Mouse (Mus musculus): Measurements from ENCODE around the gene Zfc3h1. TPM values are rescaled to one million over a fixed set of nuclear protein-coding genes. Genes with fewer than 3 reads are reported as not detected.

Gene Zfc3h1
- total and polyA plus RNA-seq, 3 experiments: 40.7 to 51.7 (median 48.7) TPM

DNA sequence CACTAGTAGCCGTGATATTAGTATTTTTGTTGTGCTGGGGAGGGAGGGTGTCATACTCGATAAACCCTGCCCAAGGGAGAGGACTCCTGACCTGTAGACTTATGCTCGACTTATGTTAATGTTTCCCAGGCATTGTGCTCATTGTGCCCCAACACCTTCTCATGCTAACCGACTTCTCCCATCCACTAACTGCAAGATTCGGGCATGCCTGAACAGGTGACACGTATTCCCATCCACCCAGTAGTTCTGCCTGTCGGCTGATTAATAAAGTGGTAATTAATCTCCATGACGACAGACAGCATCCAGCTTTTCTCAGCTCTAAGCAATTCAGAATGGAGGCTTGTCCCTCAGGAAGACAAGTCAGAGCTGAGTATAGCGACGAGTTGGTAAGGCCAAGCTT, 35.7 kb upstream of the Zfc3h1 start:
- DNase-seq (ENCODE audit: extremely low read depth): no peak
- no peak overlapping the region for H3K4me2 ChIP-seq (ENCODE audit: insufficient read depth, low read depth, poor library complexity, severe bottlenecking)
- H3K4me3 ChIP-seq (replicated peaks in 1 of 3; ENCODE audit: low read depth in 2 of 3, low read length in 2 of 3, poor library complexity in 1 of 3): no peak overlapping the region
- H3K9ac ChIP-seq (ENCODE audit: insufficient read depth, low read depth): no peak overlapping the region
- H3K79me2 ChIP-seq (replicated peaks; ENCODE audit: control insufficient read depth, extremely low read depth, insufficient read depth, poor library complexity, severe bottlenecking): no peaks in the 10 kb centered on the region
- in situ Hi-C loops (cut with MboI; ENCODE audit: low pct_ligation_motif_present, low pct_unique_long_range_greater_than_20kb, low sequenced_read_pairs) (no loop called here), dilution Hi-C loops (cut with MboI; ENCODE audit: extremely low pct_ligation_motif_present, extremely low pct_unique_long_range_greater_than_20kb, low sequenced_read_pairs) (no loop called here)
- TF ChIP-seq MAX (IDR thresholded peaks at IDR 0.05; ENCODE audit: low read length): no peak
- no peak for TF ChIP-seq POLR2AphosphoS2 (IDR thresholded peaks at IDR 0.05; ENCODE audit: low read depth, low read length)
- TF ChIP-seq RAD21 (IDR thresholded peaks at IDR 0.05; ENCODE audit: low read depth, low read length): no peak
- TF ChIP-seq ELF1 (IDR thresholded peaks at IDR 0.05; ENCODE audit: low read depth, low read length): no peak
- no peak for TF ChIP-seq IRF4 (IDR thresholded peaks at IDR 0.05; ENCODE audit: low read depth, low read length)
- TF ChIP-seq RCOR1 (conservative IDR thresholded peaks at IDR 0.05; ENCODE audit: low read depth, low read length): no peak
- no peak for TF ChIP-seq NELFE (IDR thresholded peaks at IDR 0.05; ENCODE audit: low read depth, low read length)
- TF ChIP-seq MEF2A (IDR thresholded peaks at IDR 0.05; ENCODE audit: borderline replicate concordance, low read depth, low read length): no peak
- no peak for TF ChIP-seq USF1 (IDR thresholded peaks at IDR 0.05; ENCODE audit: low read depth, low read length)
- no peak for TF ChIP-seq EP300 (IDR thresholded peaks at IDR 0.05; ENCODE audit: low read length)
- TF ChIP-seq ZKSCAN1 (IDR thresholded peaks at IDR 0.05; ENCODE audit: borderline replicate concordance, low read depth, low read length): no peak
- no peak for TF ChIP-seq POLR2A (IDR thresholded peaks at IDR 0.05; ENCODE audit: low read depth, low read length)
- no peak for TF ChIP-seq CHD2 (IDR thresholded peaks at IDR 0.05; ENCODE audit: low read length)
- no peak for TF ChIP-seq KAT2A (IDR thresholded peaks at IDR 0.05; ENCODE audit: insufficient replicate concordance, low read length)
- no peak for TF ChIP-seq PAX5 (IDR thresholded peaks at IDR 0.05; ENCODE audit: low read length)
- TF ChIP-seq JUN (IDR thresholded peaks at IDR 0.05; ENCODE audit: insufficient read depth, low read depth, low read length): no peak
- TF ChIP-seq MAFK (IDR thresholded peaks at IDR 0.05; ENCODE audit: insufficient replicate concordance, low read length): no peak
- TF ChIP-seq E2F4 (IDR thresholded peaks at IDR 0.05; ENCODE audit: insufficient replicate concordance, low read depth, low read length): no peak
- peaks cover 4% of the 10 kb centered on the region for H3K9me3 ChIP-seq (replicated peaks; ENCODE audit: low read length)
- H3K27me3 ChIP-seq (replicated peaks): no peaks in the 10 kb centered on the region
- peaks cover 4 to 16% of the 10 kb centered on the region in 2 experiments; a peak in 3 of 4 replicates for H3K4me1 ChIP-seq (ENCODE audit: control insufficient read depth in 1 of 2, insufficient read depth in 2 of 2)
- H3K27ac ChIP-seq (ENCODE audit: insufficient read depth, low read depth): no peak overlapping the region
- H3K36me3 ChIP-seq (replicated peaks in 1 of 2; ENCODE audit: control insufficient read depth in 1 of 2, insufficient read depth in 1 of 2, low read length in 1 of 2): peaks cover 21 to 45% of the 10 kb centered on the region in 2 experiments

DNA sequence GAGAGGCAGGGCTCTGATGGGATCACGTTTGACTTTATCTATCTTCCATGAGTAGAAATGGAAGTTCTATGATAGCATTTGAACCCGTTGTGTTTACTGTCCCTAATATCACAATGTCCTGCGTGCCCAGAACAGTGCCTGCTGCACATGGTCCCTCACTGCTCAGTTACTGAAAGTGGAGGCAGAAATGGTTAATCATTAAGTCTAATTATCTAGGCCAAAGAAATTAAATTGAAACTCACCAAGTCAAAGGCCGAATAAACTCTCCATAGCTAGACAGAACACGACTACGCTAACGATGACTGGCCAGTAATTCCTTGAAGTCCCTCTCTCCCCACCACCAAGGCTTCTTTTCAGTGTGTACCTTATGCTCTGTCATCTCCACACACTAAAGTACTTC, 35.2 kb upstream of the Zfc3h1 start:
- Histone ChIP-seq H3K27me3 (replicated peaks) (no peaks in the 10 kb centered on the region), H3K4me2 (ENCODE audit: insufficient read depth, low read depth, poor library complexity, severe bottlenecking) (no peak overlapping the region), H3K9ac (ENCODE audit: insufficient read depth, low read depth) (no peak overlapping the region), H3K79me2 (replicated peaks; ENCODE audit: control insufficient read depth, extremely low read depth, insufficient read depth, poor library complexity, severe bottlenecking) (no peaks in the 10 kb centered on the region), H3K27ac (ENCODE audit: insufficient read depth, low read depth) (no peak overlapping the region), H3K4me1 (ENCODE audit: control insufficient read depth in 1 of 2, insufficient read depth in 2 of 2) (peaks cover 4 to 16% of the 10 kb centered on the region in 2 experiments; a peak in 3 of 4 replicates), H3K9me3 (replicated peaks; ENCODE audit: low read length) (peaks cover 4% of the 10 kb centered on the region), H3K36me3 (replicated peaks in 1 of 2; ENCODE audit: control insufficient read depth in 1 of 2, insufficient read depth in 1 of 2, low read length in 1 of 2) (peaks cover 21 to 46% of the 10 kb centered on the region in 2 experiments), H3K4me3 (replicated peaks in 1 of 3; ENCODE audit: low read depth in 2 of 3, low read length in 2 of 3, poor library complexity in 1 of 3) (no peak overlapping the region)
- in situ Hi-C loops (cut with MboI; ENCODE audit: low pct_ligation_motif_present, low pct_unique_long_range_greater_than_20kb, low sequenced_read_pairs) (no loop called here), dilution Hi-C loops (cut with MboI; ENCODE audit: extremely low pct_ligation_motif_present, extremely low pct_unique_long_range_greater_than_20kb, low sequenced_read_pairs) (no loop called here)
- no peak for DNase-seq (ENCODE audit: extremely low read depth)
- TF ChIP-seq MAZ (IDR thresholded peaks at IDR 0.05; ENCODE audit: low read depth, low read length): no peak
- no peak for TF ChIP-seq MXI1 (IDR thresholded peaks at IDR 0.05; ENCODE audit: low read depth, low read length)
- no peak for TF ChIP-seq ELF1 (IDR thresholded peaks at IDR 0.05; ENCODE audit: low read depth, low read length)
